Mouse (Mus musculus) granulocyte monocyte progenitor cell, adult 5-6 weeks (primary cell): ENCODE results near the gene Tsr1. TPM values are rescaled to one million over a fixed set of nuclear protein-coding genes. Genes with fewer than 3 reads are reported as not detected.

ENCODE experiments used
- total RNA-seq, 2 experiments: library from RNA; stranded (forward) in 1 of 2; stranded (reverse) in 1 of 2; fragments of 200-712, 200-1000 nt in 1 of 2; fragments of >200 nt in 1 of 2; fragmentation: Nextera tagmentation in 1 of 2; gene quantifications; 2 replicates each; pipeline ENCODE4 v1.2.3; 2014 to 2017

Tsr1 gene
- total RNA-seq, 2 experiments from 2014 or later = 52.4 to 96.7 TPM

Other genes with a start within 250 kb of the Tsr1 start
- gene Cluh, start 248.6 kb upstream of the Tsr1 start, total RNA-seq (2014; fragmentation: Nextera tagmentation) = 63.8 and 74.4 TPM in 2 replicates
- gene Cluh, start 248.6 kb upstream of the Tsr1 start, total RNA-seq (2017) = 32.1 and 35.3 TPM in 2 replicates
- gene Pafah1b1, start 173.4 kb upstream of the Tsr1 start, total RNA-seq (2014; fragmentation: Nextera tagmentation) = 35.1 and 40.4 TPM in 2 replicates
- gene Pafah1b1, start 173.4 kb upstream of the Tsr1 start, total RNA-seq (2017) = 54.1 and 77.2 TPM in 2 replicates
- gene Mettl16, start 127.2 kb upstream of the Tsr1 start, total RNA-seq (2014; fragmentation: Nextera tagmentation) = 16.2 and 18.0 TPM in 2 replicates
- 43.8 and 47.0 TPM in 2 replicates for gene Mettl16, start 127.2 kb upstream of the Tsr1 start, total RNA-seq (2017)
- 14.4 and 20.2 TPM in 2 replicates for gene Mnt, start 67.2 kb upstream of the Tsr1 start, total RNA-seq (2014; fragmentation: Nextera tagmentation)
- 5.3 and 6.0 TPM in 2 replicates for gene Mnt, start 67.2 kb upstream of the Tsr1 start, total RNA-seq (2017)
- 6.7 and 8.9 TPM in 2 replicates for gene Sgsm2, start 1.0 kb upstream of the Tsr1 start, total RNA-seq (2014; fragmentation: Nextera tagmentation)
- 2.8 and 3.0 TPM in 2 replicates for gene Sgsm2, start 1.0 kb upstream of the Tsr1 start, total RNA-seq (2017)
- 26.8 and 26.9 TPM in 2 replicates for gene Smg6, start 27.8 kb downstream of the Tsr1 start, total RNA-seq (2014; fragmentation: Nextera tagmentation)
- gene Smg6, start 27.8 kb downstream of the Tsr1 start, total RNA-seq (2017) = 24.3 and 26.1 TPM in 2 replicates
- 5.6 and 16.8 TPM in 2 replicates for gene Srr, start 27.9 kb downstream of the Tsr1 start, total RNA-seq (2014; fragmentation: Nextera tagmentation)
- gene Srr, start 27.9 kb downstream of the Tsr1 start, total RNA-seq (2017) = 3.2 and 10.2 TPM in 2 replicates